Mouse (Mus musculus): ENCODE measurements at regions not wholly inside any gene's neighbourhood (a gene's known extent, or its start where the extent isn't known, plus 50 kb on each side); places are given as distances from the start of the nearest gene placed in this dataset. TPM values are rescaled to one million over a fixed set of nuclear protein-coding genes. Genes with fewer than 3 reads are reported as not detected.

DNA sequence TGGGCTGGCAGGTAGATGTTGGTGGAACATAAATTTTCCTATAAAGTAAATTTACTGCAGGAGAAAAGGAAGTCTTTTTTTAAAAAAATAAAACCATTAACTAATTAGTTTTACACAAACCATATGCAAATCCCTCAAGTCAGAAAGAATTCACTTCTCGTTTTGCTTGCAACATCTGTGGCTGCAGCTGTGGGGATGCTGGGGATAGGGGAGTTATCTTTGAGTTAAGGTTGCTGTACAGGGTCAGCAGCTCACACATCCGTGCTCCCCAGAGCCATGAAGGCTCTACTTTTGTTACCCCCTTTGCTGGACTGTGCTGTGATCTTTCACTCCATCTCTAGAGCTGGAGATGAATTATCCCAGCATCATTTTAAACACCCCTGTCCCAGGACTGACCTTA, 54.4 kb upstream of the Tnp1 start:
- no peaks in the 10 kb centered on the region for H3K27me3 ChIP-seq (replicated peaks)
- H3K9ac ChIP-seq, result no peak overlapping the region
- no peaks in the 10 kb centered on the region for H3K9me3 ChIP-seq
- H3K36me3 ChIP-seq, result no peaks in the 10 kb centered on the region
- WGBS, result 45% methylated on average over 2 of the region's 2 CpGs
- no peak overlapping the region for H3K4me2 ChIP-seq
- ATAC-seq (ENCODE audit: extremely low read depth, insufficient number of reproducible peaks, low FRiP score, low TSS enrichment), result no peak
- H3K4me1 ChIP-seq, result 0 out of 2 replicates have a peak, but pooled peaks cover 3% of the 10 kb centered on the region
- no peak overlapping the region for H3K4me3 ChIP-seq
- H3K27ac ChIP-seq (replicated peaks), result no peak overlapping the region

Small RNA genes lying in the stretch of these regions (microRNA-seq; reads per million reads assigned to microRNA genes)
- not detected for gene Mir6351

All from heart, embryonic 13.5 days (tissue).